Mouse (Mus musculus): ENCODE measurements at regions not wholly inside any gene's neighbourhood (a gene's known extent, or its start where the extent isn't known, plus 50 kb on each side); places are given as distances from the start of the nearest gene placed in this dataset.

GRCm38 (mm10) chr4:35372528-35373212, 146.7 kb upstream of the C9orf72 start:
- H3K27me3 ChIP-seq (ENCODE audit: low read depth, poor library complexity, severe bottlenecking), result no peaks in the 10 kb centered on the region
- peak; percentile 89 for DNase-seq (ENCODE audit: low spot score)
- peaks cover 4% of the 10 kb centered on the region for H3K36me3 ChIP-seq
- WGBS, result 34% methylated on average over 8 of the region's 8 CpGs
- H3K27ac ChIP-seq, result peak overlapping the region; percentile 80
- peaks cover 33% of the 10 kb centered on the region for H3K4me1 ChIP-seq
- H3K4me3 ChIP-seq, result no peak overlapping the region
- H3K9me3 ChIP-seq (replicated peaks), result no peaks in the 10 kb centered on the region; the same call in 1 of the 2 replicates

GRCm38 (mm10) chr4:35364161-35364560, 138.2 kb upstream of the C9orf72 start:
- 80% methylated on average over 7 of the region's 7 CpGs for WGBS
- no peaks in the 10 kb centered on the region for H3K9me3 ChIP-seq (replicated peaks)
- H3K36me3 ChIP-seq, result no peaks in the 10 kb centered on the region
- no peak overlapping the region for H3K27ac ChIP-seq
- H3K4me3 ChIP-seq, result no peak overlapping the region
- H3K27me3 ChIP-seq (ENCODE audit: low read depth, poor library complexity, severe bottlenecking), result no peaks in the 10 kb centered on the region
- no peak for DNase-seq (ENCODE audit: low spot score)
- no peaks in the 10 kb centered on the region for H3K4me1 ChIP-seq

- H3K4me3 ChIP-seq, result no peak overlapping the region
- no peaks in the 10 kb centered on the region for H3K36me3 ChIP-seq
- DNase-seq (ENCODE audit: low spot score), result no peak
- no peak overlapping the region for H3K27ac ChIP-seq
- WGBS, result 92% methylated on average over 3 of the region's 3 CpGs
- H3K27me3 ChIP-seq (ENCODE audit: low read depth, poor library complexity, severe bottlenecking), result no peaks in the 10 kb centered on the region
- no peaks in the 10 kb centered on the region for H3K4me1 ChIP-seq
- no peaks in the 10 kb centered on the region for H3K9me3 ChIP-seq (replicated peaks)
Observed at GRCm38 (mm10) chr4:35362176-35362575, 136.2 kb upstream of the C9orf72 start.

GRCm38 (mm10) chr4:35359376-35359775, 133.4 kb upstream of the C9orf72 start:
- Histone ChIP-seq H3K9me3 (replicated peaks) (no peaks in the 10 kb centered on the region), H3K36me3 (no peaks in the 10 kb centered on the region), H3K27me3 (ENCODE audit: low read depth, poor library complexity, severe bottlenecking) (no peaks in the 10 kb centered on the region), H3K27ac (no peak overlapping the region), H3K4me1 (peaks cover 5% of the 10 kb centered on the region; the same call in 1 of the 2 replicates), H3K4me3 (no peak overlapping the region)
- DNase-seq (ENCODE audit: low spot score), result no peak
- 94% methylated on average over 3 of the region's 3 CpGs for WGBS

GRCm38 (mm10) chr4:35356904-35357563, 131.1 kb upstream of the C9orf72 start:
- no peak overlapping the region for H3K27ac ChIP-seq
- DNase-seq (ENCODE audit: low spot score), result no peak
- no peaks in the 10 kb centered on the region for H3K27me3 ChIP-seq (ENCODE audit: low read depth, poor library complexity, severe bottlenecking)
- no peak overlapping the region for H3K4me3 ChIP-seq
- no peaks in the 10 kb centered on the region for H3K9me3 ChIP-seq (replicated peaks)
- H3K4me1 ChIP-seq, result peaks cover 12% of the 10 kb centered on the region
- 90% methylated on average over 12 of the region's 12 CpGs for WGBS
- no peaks in the 10 kb centered on the region for H3K36me3 ChIP-seq

GRCm38 (mm10) chr4:35356051-35356450, 130.1 kb upstream of the C9orf72 start:
- no peak for DNase-seq (ENCODE audit: low spot score)
- no peaks in the 10 kb centered on the region for H3K9me3 ChIP-seq (replicated peaks)
- no peaks in the 10 kb centered on the region for H3K36me3 ChIP-seq
- no peak overlapping the region for H3K4me3 ChIP-seq
- H3K4me1 ChIP-seq, result peaks cover 12% of the 10 kb centered on the region
- H3K27ac ChIP-seq, result no peak overlapping the region
- WGBS, result 94% methylated on average over 6 of the region's 6 CpGs
- no peaks in the 10 kb centered on the region for H3K27me3 ChIP-seq (ENCODE audit: low read depth, poor library complexity, severe bottlenecking)

GRCm38 (mm10) chr4:35354046-35354445, 128.1 kb upstream of the C9orf72 start:
- Histone ChIP-seq H3K36me3 (no peaks in the 10 kb centered on the region), H3K9me3 (replicated peaks) (no peaks in the 10 kb centered on the region), H3K4me3 (no peak overlapping the region), H3K27ac (no peak overlapping the region), H3K4me1 (peaks cover 12% of the 10 kb centered on the region), H3K27me3 (ENCODE audit: low read depth, poor library complexity, severe bottlenecking) (no peaks in the 10 kb centered on the region)
- 36% methylated on average over 14 of the region's 14 CpGs for WGBS
- DNase-seq (ENCODE audit: low spot score), result peak; percentile 56

- no peak for DNase-seq (ENCODE audit: low spot score)
- H3K9me3 ChIP-seq (replicated peaks), result no peaks in the 10 kb centered on the region
- WGBS, result 85% methylated on average over 1 of the region's 1 CpGs
- no peaks in the 10 kb centered on the region for H3K27me3 ChIP-seq (ENCODE audit: low read depth, poor library complexity, severe bottlenecking)
- H3K4me1 ChIP-seq, result peaks cover 12% of the 10 kb centered on the region
- H3K4me3 ChIP-seq, result no peak overlapping the region
- no peaks in the 10 kb centered on the region for H3K36me3 ChIP-seq
- no peak overlapping the region for H3K27ac ChIP-seq
Observed at GRCm38 (mm10) chr4:35352606-35353005, 126.6 kb upstream of the C9orf72 start.

- no peak overlapping the region for H3K4me3 ChIP-seq
- no peaks in the 10 kb centered on the region for H3K9me3 ChIP-seq (replicated peaks)
- no peak for DNase-seq (ENCODE audit: low spot score)
- H3K4me1 ChIP-seq, result peaks cover 12% of the 10 kb centered on the region
- WGBS, result 78% methylated on average over 3 of the region's 3 CpGs
- H3K27ac ChIP-seq, result no peak overlapping the region
- H3K27me3 ChIP-seq (ENCODE audit: low read depth, poor library complexity, severe bottlenecking), result no peaks in the 10 kb centered on the region
- H3K36me3 ChIP-seq, result no peaks in the 10 kb centered on the region
Observed at GRCm38 (mm10) chr4:35350465-35350864, 124.5 kb upstream of the C9orf72 start.

- 95% methylated on average over 3 of the region's 3 CpGs for WGBS
- no peak overlapping the region for H3K27ac ChIP-seq
- no peak overlapping the region for H3K4me3 ChIP-seq
- no peaks in the 10 kb centered on the region for H3K9me3 ChIP-seq (replicated peaks)
- no peaks in the 10 kb centered on the region for H3K27me3 ChIP-seq (ENCODE audit: low read depth, poor library complexity, severe bottlenecking)
- no peak for DNase-seq (ENCODE audit: low spot score)
- H3K4me1 ChIP-seq, result no peaks in the 10 kb centered on the region
- H3K36me3 ChIP-seq, result no peaks in the 10 kb centered on the region
Observed at GRCm38 (mm10) chr4:35347609-35348008, 121.6 kb upstream of the C9orf72 start.

GRCm38 (mm10) chr4:35343751-35344150, 117.8 kb upstream of the C9orf72 start:
- no peak for DNase-seq (ENCODE audit: low spot score)
- no peaks in the 10 kb centered on the region for H3K27me3 ChIP-seq (ENCODE audit: low read depth, poor library complexity, severe bottlenecking)
- no peak overlapping the region for H3K4me3 ChIP-seq
- no peak overlapping the region for H3K27ac ChIP-seq
- no peaks in the 10 kb centered on the region for H3K9me3 ChIP-seq (replicated peaks)
- no peaks in the 10 kb centered on the region for H3K4me1 ChIP-seq
- 84% methylated on average over 1 of the region's 1 CpGs for WGBS
- H3K36me3 ChIP-seq, result no peaks in the 10 kb centered on the region

- no peak for DNase-seq (ENCODE audit: low spot score)
- Histone ChIP-seq H3K36me3 (no peaks in the 10 kb centered on the region), H3K4me1 (no peaks in the 10 kb centered on the region), H3K4me3 (no peak overlapping the region), H3K27me3 (ENCODE audit: low read depth, poor library complexity, severe bottlenecking) (no peaks in the 10 kb centered on the region), H3K27ac (no peak overlapping the region), H3K9me3 (replicated peaks) (no peaks in the 10 kb centered on the region)
- 84% methylated on average over 1 of the region's 1 CpGs for WGBS
Observed at GRCm38 (mm10) chr4:35331161-35331560, 105.2 kb upstream of the C9orf72 start.

- no peak overlapping the region for H3K27ac ChIP-seq
- DNase-seq (ENCODE audit: low spot score), result no peak
Observed at GRCm38 (mm10) chr4:35325300-35325699, 99.3 kb upstream of the C9orf72 start.

More at GRCm38 (mm10) chr4:35325300-35325699, 99.3 kb upstream of the C9orf72 start:
- Histone ChIP-seq H3K4me1 (no peaks in the 10 kb centered on the region), H3K9me3 (replicated peaks) (no peaks in the 10 kb centered on the region), H3K4me3 (no peak overlapping the region), H3K27me3 (ENCODE audit: low read depth, poor library complexity, severe bottlenecking) (no peaks in the 10 kb centered on the region), H3K36me3 (no peaks in the 10 kb centered on the region)

Measured in limb, embryonic 10.5 days (tissue).